Mouse (Mus musculus) forebrain, embryonic 14.5 days (tissue): Measurements from ENCODE around the gene Olfr678. TPM values are rescaled to one million over a fixed set of nuclear protein-coding genes. Genes with fewer than 3 reads are reported as not detected.

Experiments
- polyA plus RNA-seq: library from polyadenylated mRNA; unstranded; fragments of >200 nt; fragmentation: Nextera tagmentation; extraction: Ambion mirVana; gene quantifications from 2 replicates; pipeline ENCODE4 v1.2.1, GENCODE M21; 2014

Olfr678 gene
- polyA plus RNA-seq, 1 experiment from 2014 or later: not detected

Other genes starting within 250 kb of the Olfr678 start
- not detected in 2 replicates for gene Usp17lb, start 221.9 kb upstream of the Olfr678 start, polyA plus RNA-seq
- not detected in 2 replicates for gene Usp17la, start 207.5 kb upstream of the Olfr678 start, polyA plus RNA-seq
- gene Olfr665, start 186.4 kb upstream of the Olfr678 start, polyA plus RNA-seq: not detected in 2 replicates
- gene Olfr666, start 168.5 kb upstream of the Olfr678 start, polyA plus RNA-seq: not detected in 2 replicates
- not detected in 2 replicates for gene Olfr667, start 143.0 kb upstream of the Olfr678 start, polyA plus RNA-seq
- not detected in 2 replicates for gene Olfr668, start 136.4 kb upstream of the Olfr678 start, polyA plus RNA-seq
- not detected in 2 replicates for gene Olfr669, start 130.2 kb upstream of the Olfr678 start, polyA plus RNA-seq
- gene Olfr670, start 101.9 kb upstream of the Olfr678 start, polyA plus RNA-seq: not detected in 2 replicates
- gene Olfr671, start 85.3 kb upstream of the Olfr678 start, polyA plus RNA-seq: not detected in 2 replicates
- gene Olfr672, start 62.4 kb upstream of the Olfr678 start, polyA plus RNA-seq: not detected in 2 replicates
- not detected in 2 replicates for gene Olfr675, start 36.0 kb upstream of the Olfr678 start, polyA plus RNA-seq
- gene Olfr676, start 31.8 kb upstream of the Olfr678 start, polyA plus RNA-seq: not detected in 2 replicates
- gene Olfr677, start 13.1 kb upstream of the Olfr678 start, polyA plus RNA-seq: not detected in 2 replicates
- not detected in 2 replicates for gene Olfr679, start 16.7 kb downstream of the Olfr678 start, polyA plus RNA-seq
- gene Olfr680-ps1, start 28.3 kb downstream of the Olfr678 start, polyA plus RNA-seq: not detected in 2 replicates
- gene Olfr681, start 52.4 kb downstream of the Olfr678 start, polyA plus RNA-seq: not detected in 2 replicates
- not detected in 2 replicates for gene Olfr683, start 82.5 kb downstream of the Olfr678 start, polyA plus RNA-seq
- gene Olfr684, start 99.2 kb downstream of the Olfr678 start, polyA plus RNA-seq: not detected in 2 replicates
- not detected in 2 replicates for gene Olfr685, start 121.5 kb downstream of the Olfr678 start, polyA plus RNA-seq
- not detected in 2 replicates for gene Olfr686, start 143.0 kb downstream of the Olfr678 start, polyA plus RNA-seq
- gene Olfr688, start 223.6 kb downstream of the Olfr678 start, polyA plus RNA-seq: not detected in 2 replicates
- gene Olfr689, start 246.7 kb downstream of the Olfr678 start, polyA plus RNA-seq: not detected in 2 replicates